Mouse (Mus musculus) embryonic fibroblast, embryonic 13.5 days (primary cell): ENCODE results near the gene Trappc3l.

Experiments used
- CTCF ChIP-seq: IDR thresholded peaks from 2 replicates; pipeline ENCODE4 v1.5.1; 2011; ENCODE audit warnings: mild to moderate bottlenecking, control low read depth, low read length, moderate library complexity, borderline replicate concordance; ENCODE audit not compliant: insufficient read depth
- POLR2A ChIP-seq: IDR thresholded peaks from 2 replicates; pipeline ENCODE4 v1.6.1; 2011; ENCODE audit warnings: low read depth, mild to moderate bottlenecking, control low read depth, low read length, moderate library complexity

DNA sequence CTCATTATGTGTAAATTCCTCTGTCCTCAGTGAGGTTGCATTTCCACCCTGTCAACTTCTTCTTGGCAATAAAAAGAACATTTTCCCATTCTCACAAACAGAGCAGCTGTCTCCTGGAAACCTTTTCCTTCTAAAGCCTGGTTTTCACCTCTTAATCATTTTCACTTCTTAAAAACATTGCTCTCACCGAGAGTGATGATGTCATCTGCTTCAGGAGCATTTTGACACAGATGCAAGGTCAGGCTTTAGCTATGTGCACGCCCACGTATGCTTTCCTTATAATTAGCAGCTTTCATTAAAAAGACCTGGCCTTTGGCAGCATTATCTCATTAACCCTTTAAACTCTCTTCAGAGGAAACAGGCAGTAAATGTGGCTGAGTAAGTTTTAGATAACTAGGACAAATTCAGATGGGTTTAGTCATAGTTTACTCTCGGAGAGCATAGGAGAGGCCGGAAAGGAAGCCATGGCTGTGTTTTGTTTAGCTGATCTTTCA, 33.6 kb downstream of the Trappc3l start:
- no peak for TF ChIP-seq CTCF
- no peak for TF ChIP-seq POLR2A
